Mouse (Mus musculus): ENCODE results near the gene Fyn.

Gene Fyn

GRCm38 (mm10) chr10:39368572-39369135, at the start of gene Fyn:
Gene Fyn, plus strand, starts transcription at chr10:39368855.
- DNase-seq (ENCODE audit: low spot score) = peak; percentile 19

GRCm38 (mm10) chr10:39320798-39321622, 47.6 kb upstream of the Fyn start:
- peak; percentile 82 for DNase-seq (ENCODE audit: low spot score)

DNA sequence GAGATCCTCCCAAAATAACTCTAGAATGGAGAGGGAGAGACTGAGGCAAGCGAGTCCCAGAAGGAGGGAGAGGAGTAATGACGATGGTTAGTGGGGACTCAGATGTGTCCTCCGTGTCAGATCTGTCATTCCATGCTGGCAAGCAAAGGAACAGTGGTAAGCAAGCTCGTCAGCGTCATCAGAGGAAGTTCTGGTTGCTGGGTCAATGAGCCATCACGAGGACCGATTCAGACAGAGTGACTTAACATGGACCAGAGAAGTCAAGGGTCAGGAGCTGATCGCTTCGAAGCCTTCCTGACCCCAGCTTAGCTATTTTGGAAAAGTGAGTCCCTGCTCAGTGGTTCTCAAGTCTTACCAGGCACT, 47.1 kb upstream of the Fyn start:
- DNase-seq (ENCODE audit: low spot score) = peak; percentile 53

DNA sequence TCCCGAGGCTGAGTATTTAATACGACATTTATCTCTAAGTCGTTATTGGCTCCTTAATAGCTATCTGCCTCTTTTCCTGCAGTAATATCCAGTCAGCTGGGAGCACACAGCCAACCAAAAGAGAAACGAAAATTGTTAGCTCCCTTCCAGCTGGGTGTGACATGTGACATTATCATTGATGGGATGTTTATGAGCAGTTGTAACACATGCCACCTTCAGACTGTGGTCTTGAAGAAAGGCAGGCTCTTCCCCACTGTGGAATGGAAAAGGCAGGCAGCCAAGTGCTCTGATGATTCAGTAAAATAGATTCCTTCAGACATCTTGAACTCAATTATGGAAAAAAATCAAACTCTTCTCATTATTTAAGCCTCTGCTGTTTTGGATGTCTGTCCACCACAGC, 46.5 kb upstream of the Fyn start:
- peak; percentile 79 for DNase-seq (ENCODE audit: low spot score)

DNA sequence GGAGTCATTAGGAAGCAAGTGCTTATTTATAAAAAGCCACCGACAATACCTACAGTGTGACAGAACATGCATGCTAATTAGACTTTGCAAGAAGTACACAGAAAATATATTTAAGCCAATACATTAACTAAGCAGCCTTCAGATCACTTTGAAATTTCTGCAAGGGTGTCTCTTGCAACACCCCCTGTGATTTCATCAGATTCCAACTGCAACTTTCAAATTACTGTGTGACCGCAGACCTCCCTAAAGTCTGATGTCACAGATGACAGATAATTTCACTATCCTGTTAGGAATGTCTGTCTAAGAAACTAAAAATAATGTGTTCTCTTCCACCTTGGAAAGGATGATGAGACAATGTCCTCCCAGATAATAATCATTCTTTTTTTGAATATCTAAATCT, 44.4 kb upstream of the Fyn start:
- peak; percentile 47 for DNase-seq (ENCODE audit: low spot score)

- DNase-seq (ENCODE audit: low spot score) = no peak
Observed at GRCm38 (mm10) chr10:39328661-39329060, 40.0 kb upstream of the Fyn start.

GRCm38 (mm10) chr10:39334320-39334719, 34.3 kb upstream of the Fyn start:
- DNase-seq (ENCODE audit: low spot score) = no peak

- no peak for DNase-seq (ENCODE audit: low spot score)
Observed at GRCm38 (mm10) chr10:39335880-39336279, 32.8 kb upstream of the Fyn start.

- no peak for DNase-seq (ENCODE audit: low spot score)
Observed at GRCm38 (mm10) chr10:39339189-39339968, 29.3 kb upstream of the Fyn start.

DNA sequence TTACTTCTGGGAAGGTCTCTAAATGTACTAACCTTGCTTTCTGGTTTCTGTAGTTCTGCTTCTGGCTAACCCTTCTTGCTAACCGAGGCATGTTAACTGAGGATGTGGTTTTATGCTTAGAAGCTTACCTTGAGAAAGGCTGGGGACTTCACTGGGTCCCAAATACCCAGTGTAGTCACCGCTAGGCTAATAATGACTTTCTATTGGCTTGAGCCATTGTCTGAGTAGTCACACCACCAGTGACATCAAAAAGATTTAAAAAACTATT, 28.8 kb upstream of the Fyn start:
- no peak for DNase-seq (ENCODE audit: low spot score)

- DNase-seq (ENCODE audit: low spot score) = no peak
Observed at GRCm38 (mm10) chr10:39343551-39343950, 25.1 kb upstream of the Fyn start.

DNA sequence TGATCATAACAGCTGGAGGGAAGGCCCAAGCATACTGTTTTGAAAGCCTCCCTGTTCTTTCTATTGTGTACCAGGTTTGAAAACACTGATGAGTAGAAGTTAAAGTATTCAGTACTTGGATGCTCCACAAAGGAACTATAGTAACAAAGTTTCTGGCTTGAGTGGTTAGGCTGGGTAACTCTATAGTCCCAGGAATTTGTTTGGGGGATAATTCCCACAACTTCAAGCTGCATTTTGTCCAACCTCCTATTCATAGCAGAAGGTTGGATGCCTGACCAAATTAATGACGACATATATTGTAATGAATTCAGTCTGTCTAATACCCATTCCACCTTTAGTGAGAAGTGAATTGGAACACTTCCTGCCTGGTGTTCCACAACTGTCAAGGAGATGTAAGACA, 22.7 kb upstream of the Fyn start:
- DNase-seq (ENCODE audit: low spot score) = no peak

GRCm38 (mm10) chr10:39349781-39350364, 18.8 kb upstream of the Fyn start:
- DNase-seq (ENCODE audit: low spot score) = no peak

- no peak for DNase-seq (ENCODE audit: low spot score)
Observed at GRCm38 (mm10) chr10:39364196-39364595, 4.5 kb upstream of the Fyn start.

- DNase-seq (ENCODE audit: low spot score) = peak; percentile 100
Observed at GRCm38 (mm10) chr10:39369502-39369931, 862 bp downstream of the Fyn start.

- DNase-seq (ENCODE audit: low spot score) = peak; percentile 74
Observed at GRCm38 (mm10) chr10:39369977-39370785, 1.5 kb downstream of the Fyn start.

DNA sequence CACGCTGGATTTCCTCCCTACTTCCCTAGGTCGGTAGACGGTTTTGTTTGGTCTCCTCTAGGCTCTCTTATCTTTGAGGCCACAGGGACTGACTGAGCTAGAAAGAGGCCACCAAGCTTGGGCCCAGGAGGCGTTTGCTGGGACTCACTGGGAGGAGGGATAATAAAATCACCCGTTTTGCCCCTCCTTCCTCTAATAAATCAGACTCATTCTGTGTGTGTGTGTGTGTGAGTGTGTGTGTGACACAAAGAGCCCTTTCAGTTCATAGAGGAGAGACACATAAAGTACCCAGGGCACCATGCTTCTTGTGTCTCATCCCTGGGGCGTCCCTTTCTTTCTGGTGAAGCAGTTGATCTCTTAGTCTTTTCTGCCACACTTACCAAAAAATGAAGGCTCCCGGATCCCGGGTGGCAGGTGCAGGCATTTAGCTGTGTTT, 2.1 kb downstream of the Fyn start:
- peak; percentile 71 for DNase-seq (ENCODE audit: low spot score)

- no peak for DNase-seq (ENCODE audit: low spot score)
Observed at GRCm38 (mm10) chr10:39371467-39371866, 2.8 kb downstream of the Fyn start.

- DNase-seq (ENCODE audit: low spot score) = no peak
Observed at GRCm38 (mm10) chr10:39371991-39372390, 3.3 kb downstream of the Fyn start.

- no peak for DNase-seq (ENCODE audit: low spot score)
Observed at GRCm38 (mm10) chr10:39376676-39377075, 8.0 kb downstream of the Fyn start.

- no peak for DNase-seq (ENCODE audit: low spot score)
Observed at GRCm38 (mm10) chr10:39377219-39377618, 8.6 kb downstream of the Fyn start.

DNA sequence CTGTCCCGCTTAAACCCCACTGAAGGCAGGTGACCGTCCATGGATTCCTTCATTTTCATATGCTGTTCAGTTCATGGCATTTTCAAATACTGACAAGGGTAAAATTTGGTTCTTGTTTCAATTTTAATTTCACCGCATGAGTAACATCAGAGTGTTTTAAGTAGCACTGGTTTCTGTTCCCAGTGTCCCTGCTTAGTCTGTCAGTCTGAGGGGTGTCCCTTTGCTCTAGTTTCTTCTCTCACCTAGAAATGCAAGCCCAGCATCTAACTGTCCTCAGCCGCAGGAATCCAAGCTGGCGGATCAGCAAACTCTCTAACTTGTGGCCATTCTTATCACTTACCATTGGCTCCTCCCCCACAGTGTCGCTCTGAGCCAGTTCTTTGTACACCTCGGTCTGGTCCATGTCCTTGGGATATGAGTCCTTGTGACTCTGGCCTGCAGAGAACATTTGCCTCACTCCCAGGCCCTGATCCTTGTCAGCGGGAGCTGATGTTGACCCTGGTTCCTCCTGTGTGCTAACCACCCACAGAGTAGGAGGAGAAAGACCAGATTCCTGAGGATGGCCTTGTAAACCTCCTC, 9.5 kb downstream of the Fyn start:
- no peak for DNase-seq (ENCODE audit: low spot score)
